Mouse (Mus musculus): ENCODE results near the gene Top2a.
"Not testable (repeated sequence)": the region's sequence is repeated elsewhere in the genome, so short reads cannot be mapped to it uniquely, and the experiment has no call there.

GRCm38 (mm10) chr11:98988260-98988659, 35.7 kb downstream of the Top2a start:
- not testable (repeated sequence) for TF ChIP-seq GATA1 (IDR thresholded peaks at IDR 0.05; ENCODE audit: borderline replicate concordance, low read length); FLI1 (IDR thresholded peaks at IDR 0.05; ENCODE audit: low read length)
